Mouse (Mus musculus): Measurements from ENCODE around the gene Utp4. TPM values are rescaled to one million over a fixed set of nuclear protein-coding genes. Genes with fewer than 3 reads are reported as not detected.

The Utp4 gene
- 26.1 and 27.7 TPM in 2 replicates for polyA plus RNA-seq (2015; fragmentation: Nextera tagmentation; extraction: Ambion mirVana)

DNA sequence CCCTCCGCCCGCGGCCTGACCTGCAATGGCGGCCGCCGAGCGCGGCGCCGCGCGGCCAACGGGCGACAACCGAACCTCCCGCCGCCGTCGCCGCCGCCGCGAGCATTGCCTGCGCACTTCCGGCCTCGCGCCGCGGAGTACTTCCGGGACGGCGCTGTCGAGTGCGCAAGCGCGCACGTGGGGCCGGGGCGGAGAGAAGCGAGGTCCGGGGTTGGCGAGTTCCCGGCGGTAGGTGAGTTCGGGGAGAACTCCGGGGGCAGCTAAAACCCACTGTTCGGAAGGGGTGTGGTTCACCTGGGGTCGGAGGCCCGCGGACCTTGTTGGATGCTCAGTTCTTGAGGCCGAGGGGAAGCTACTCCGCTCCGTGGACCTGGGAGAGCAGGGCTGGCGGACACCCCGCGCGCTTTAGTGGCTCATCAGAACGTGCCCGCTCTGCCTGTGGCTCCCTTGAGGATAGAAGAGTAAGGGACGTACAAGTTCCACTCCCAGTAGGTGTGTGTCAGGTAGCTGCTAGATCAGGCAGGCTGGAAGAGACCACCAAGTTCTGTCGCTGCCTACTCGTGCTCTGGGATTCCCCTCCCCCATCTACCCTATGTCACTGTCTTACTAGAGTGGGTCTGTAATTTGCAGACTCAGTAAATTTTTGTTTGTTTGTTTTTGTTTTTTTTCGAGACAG lies at the start of gene Utp4:
Gene Utp4, plus strand, starts transcription at position 156 of the 676 bp plus-strand sequence.
- H3K4me2 ChIP-seq (ENCODE audit: low read depth, low read length) = peak within 1 kb of the TSS; percentile 90
- H3K4me1 ChIP-seq (ENCODE audit: control insufficient read depth, low read depth, low read length) = peaks cover 15% of the 10 kb centered on the region
- H3K9me3 ChIP-seq (replicated peaks; ENCODE audit: control insufficient read depth, low read length) = no peaks in the 10 kb centered on the region
- H3K36me3 ChIP-seq (ENCODE audit: control insufficient read depth, insufficient read depth) = peaks cover 7% of the 10 kb centered on the region
- peak within 1 kb of the TSS; percentile 86 for H3K27ac ChIP-seq (ENCODE audit: low read length)
- ATAC-seq (ENCODE audit: low read depth) = peak; percentile 94
- peak within 1 kb of the TSS; percentile 80 for H3K4me3 ChIP-seq (ENCODE audit: low read depth, low read length)
- H3K9ac ChIP-seq (ENCODE audit: low read depth, low read length) = peak within 1 kb of the TSS; percentile 91
- no peaks in the 10 kb centered on the region for H3K27me3 ChIP-seq (ENCODE audit: control insufficient read depth, insufficient read depth, low read depth, low read length)
- under 1% methylated on average over 55 of the region's 63 CpGs for WGBS (ENCODE audit: insufficient replicate concordance)

DNA sequence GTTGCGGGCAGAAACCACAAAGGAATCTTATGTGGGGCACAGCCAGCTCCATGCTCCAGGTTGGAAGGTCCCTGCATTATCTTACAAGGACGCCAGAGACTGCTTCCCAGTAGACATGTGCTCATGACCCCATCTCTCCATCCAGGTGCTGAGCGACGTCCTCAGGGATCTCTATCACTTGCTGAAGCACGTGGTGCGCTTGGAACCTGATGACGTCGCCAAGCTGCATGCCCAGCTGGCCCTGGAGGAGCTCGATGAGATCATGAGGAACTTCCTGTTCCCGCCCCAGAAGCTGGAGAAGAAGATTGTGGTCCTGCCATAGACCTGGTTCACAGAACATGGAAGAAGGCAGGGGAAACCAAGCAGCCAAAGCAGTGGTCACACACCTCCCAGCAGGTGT lies 43.4 kb upstream of the Utp4 start:
- H3K4me3 ChIP-seq (ENCODE audit: low read depth, low read length) = no peak overlapping the region
- no peaks in the 10 kb centered on the region; the same call in 1 of the 2 replicates for H3K4me1 ChIP-seq (ENCODE audit: control insufficient read depth, low read depth, low read length)
- H3K36me3 ChIP-seq (ENCODE audit: control insufficient read depth, insufficient read depth) = no peaks in the 10 kb centered on the region
- H3K4me2 ChIP-seq (ENCODE audit: low read depth, low read length) = no peak overlapping the region
- 59% methylated on average over 10 of the region's 10 CpGs for WGBS (ENCODE audit: insufficient replicate concordance)
- H3K9ac ChIP-seq (ENCODE audit: low read depth, low read length) = no peak overlapping the region
- no peaks in the 10 kb centered on the region for H3K9me3 ChIP-seq (replicated peaks; ENCODE audit: control insufficient read depth, low read length)
- ATAC-seq (ENCODE audit: low read depth) = no peak
- H3K27me3 ChIP-seq (ENCODE audit: control insufficient read depth, insufficient read depth, low read depth, low read length) = no peaks in the 10 kb centered on the region
- H3K27ac ChIP-seq (ENCODE audit: low read length) = no peak overlapping the region

DNA sequence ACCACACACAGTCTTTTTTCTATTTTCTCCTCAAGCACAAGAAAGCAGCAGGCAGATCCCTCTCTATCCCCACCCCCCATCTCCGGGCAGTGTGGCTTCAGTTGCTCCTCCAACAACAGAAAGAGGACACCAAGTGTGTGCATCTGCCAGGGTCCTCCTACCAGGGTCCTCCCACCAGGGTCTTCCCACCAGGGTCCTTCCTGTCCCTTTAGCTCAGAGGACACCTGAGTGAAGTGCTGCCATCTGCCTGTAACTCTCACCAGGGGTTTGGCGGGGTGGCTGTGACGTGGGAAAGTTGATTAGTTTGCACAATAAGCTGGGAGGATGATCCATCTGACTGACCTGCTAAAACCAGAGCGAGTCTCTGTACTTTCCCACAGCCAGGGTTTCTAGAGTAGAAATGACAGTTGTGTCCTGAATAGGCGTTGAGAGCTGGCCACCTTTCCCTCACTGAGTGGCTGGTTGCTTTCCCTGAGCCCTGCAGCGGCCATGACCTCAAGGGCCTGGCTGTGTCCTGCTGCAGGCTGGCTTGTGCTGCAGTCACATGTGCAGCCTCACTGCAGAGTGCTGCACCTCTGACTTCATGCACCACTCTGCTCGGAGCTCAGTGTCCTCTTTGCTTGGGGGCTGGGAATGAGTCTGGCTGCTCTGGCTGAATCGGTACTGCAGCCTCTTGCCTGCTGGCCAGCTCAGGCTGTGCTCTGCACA lies 38.7 kb upstream of the Utp4 start:
- Histone ChIP-seq H3K9me3 (replicated peaks; ENCODE audit: control insufficient read depth, low read length) (no peaks in the 10 kb centered on the region), H3K27ac (ENCODE audit: low read length) (no peak overlapping the region), H3K27me3 (ENCODE audit: control insufficient read depth, insufficient read depth, low read depth, low read length) (no peaks in the 10 kb centered on the region), H3K4me3 (ENCODE audit: low read depth, low read length) (no peak overlapping the region), H3K4me2 (ENCODE audit: low read depth, low read length) (no peak overlapping the region), H3K36me3 (ENCODE audit: control insufficient read depth, insufficient read depth) (no peaks in the 10 kb centered on the region), H3K4me1 (ENCODE audit: control insufficient read depth, low read depth, low read length) (no peaks in the 10 kb centered on the region; the same call in 1 of the 2 replicates), H3K9ac (ENCODE audit: low read depth, low read length) (no peak overlapping the region)
- 0 out of 2 replicates have a peak, but pooled peaks have one; percentile 19 for ATAC-seq (ENCODE audit: low read depth)
- 40% methylated on average over 8 of the region's 8 CpGs for WGBS (ENCODE audit: insufficient replicate concordance)

DNA sequence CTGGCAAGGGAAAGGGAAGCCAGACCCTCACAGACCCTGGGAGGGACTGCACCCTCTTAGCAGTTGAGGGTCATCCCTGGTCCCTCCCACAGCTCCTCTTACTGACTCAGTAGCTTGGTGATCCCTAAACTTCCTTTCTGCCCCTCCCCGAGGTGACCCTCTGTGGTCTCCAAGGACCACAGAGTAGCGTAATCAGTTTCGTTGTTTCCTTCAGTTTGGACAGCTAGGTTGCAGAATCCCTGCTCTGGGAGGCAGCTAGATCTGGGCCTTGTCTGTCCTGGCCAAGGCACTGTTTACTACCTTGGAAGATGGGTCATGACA lies 38.2 kb upstream of the Utp4 start:
- H3K4me2 ChIP-seq (ENCODE audit: low read depth, low read length) = no peak overlapping the region
- WGBS (ENCODE audit: insufficient replicate concordance) = 43% methylated on average over 3 of the region's 3 CpGs
- no peaks in the 10 kb centered on the region for H3K9me3 ChIP-seq (replicated peaks; ENCODE audit: control insufficient read depth, low read length)
- no peak overlapping the region for H3K4me3 ChIP-seq (ENCODE audit: low read depth, low read length)
- H3K27ac ChIP-seq (ENCODE audit: low read length) = no peak overlapping the region
- no peaks in the 10 kb centered on the region for H3K27me3 ChIP-seq (ENCODE audit: control insufficient read depth, insufficient read depth, low read depth, low read length)
- H3K36me3 ChIP-seq (ENCODE audit: control insufficient read depth, insufficient read depth) = no peaks in the 10 kb centered on the region
- H3K4me1 ChIP-seq (ENCODE audit: control insufficient read depth, low read depth, low read length) = no peaks in the 10 kb centered on the region; the same call in 1 of the 2 replicates
- no peak for ATAC-seq (ENCODE audit: low read depth)
- no peak overlapping the region for H3K9ac ChIP-seq (ENCODE audit: low read depth, low read length)

DNA sequence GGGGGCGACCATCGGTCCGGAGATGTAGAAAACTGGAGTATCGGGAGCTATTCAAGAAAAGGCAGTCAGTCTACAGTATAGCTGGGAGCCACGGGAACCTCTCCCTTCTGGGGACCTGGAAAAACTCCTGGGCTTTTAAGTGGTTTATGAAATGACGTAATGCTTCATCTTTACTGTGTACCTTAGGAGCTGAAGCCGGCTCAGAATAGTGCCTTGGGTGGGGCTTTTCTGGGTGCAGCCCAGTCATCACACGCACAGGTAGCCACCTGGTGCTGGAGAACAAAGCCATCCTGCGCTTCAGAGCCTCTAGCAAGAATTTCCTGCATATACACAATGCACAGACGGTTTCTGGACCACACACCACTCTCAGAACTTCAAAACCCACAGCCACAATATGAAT lies 30.6 kb upstream of the Utp4 start:
- Histone ChIP-seq H3K4me2 (ENCODE audit: low read depth, low read length) (no peak overlapping the region), H3K4me1 (ENCODE audit: control insufficient read depth, low read depth, low read length) (no peaks in the 10 kb centered on the region), H3K4me3 (ENCODE audit: low read depth, low read length) (no peak overlapping the region), H3K9me3 (replicated peaks; ENCODE audit: control insufficient read depth, low read length) (no peaks in the 10 kb centered on the region), H3K27ac (ENCODE audit: low read length) (no peak overlapping the region), H3K36me3 (ENCODE audit: control insufficient read depth, insufficient read depth) (no peaks in the 10 kb centered on the region), H3K27me3 (ENCODE audit: control insufficient read depth, insufficient read depth, low read depth, low read length) (no peaks in the 10 kb centered on the region), H3K9ac (ENCODE audit: low read depth, low read length) (no peak overlapping the region)
- ATAC-seq (ENCODE audit: low read depth) = no peak
- WGBS (ENCODE audit: insufficient replicate concordance) = 73% methylated on average over 10 of the region's 10 CpGs

DNA sequence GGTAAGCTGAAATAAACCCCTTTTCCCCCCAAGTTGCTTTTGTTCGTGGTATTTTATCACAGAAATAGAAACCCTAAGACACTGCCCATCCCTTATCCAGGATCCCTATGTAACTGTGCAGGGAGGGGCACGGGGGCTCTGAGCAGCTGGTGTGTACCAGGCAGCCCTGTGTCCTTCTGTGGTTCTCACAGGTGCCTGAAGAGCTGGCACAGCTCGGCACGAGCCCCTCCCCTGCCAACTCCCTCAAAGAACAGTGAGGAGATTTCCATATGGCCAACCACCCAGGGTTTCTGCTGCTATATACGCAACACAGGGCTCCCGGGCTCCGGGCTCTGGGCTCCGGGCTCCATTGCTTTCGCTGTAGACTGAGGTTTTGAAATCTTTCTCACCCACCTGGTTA lies 28.1 kb upstream of the Utp4 start:
- Histone ChIP-seq H3K9ac (ENCODE audit: low read depth, low read length) (no peak overlapping the region), H3K4me1 (ENCODE audit: control insufficient read depth, low read depth, low read length) (no peaks in the 10 kb centered on the region), H3K4me2 (ENCODE audit: low read depth, low read length) (no peak overlapping the region), H3K36me3 (ENCODE audit: control insufficient read depth, insufficient read depth) (no peaks in the 10 kb centered on the region), H3K27ac (ENCODE audit: low read length) (no peak overlapping the region), H3K9me3 (replicated peaks; ENCODE audit: control insufficient read depth, low read length) (no peaks in the 10 kb centered on the region), H3K27me3 (ENCODE audit: control insufficient read depth, insufficient read depth, low read depth, low read length) (peaks cover 22% of the 10 kb centered on the region), H3K4me3 (ENCODE audit: low read depth, low read length) (no peak overlapping the region)
- ATAC-seq (ENCODE audit: low read depth) = no peak
- 64% methylated on average over 9 of the region's 9 CpGs for WGBS (ENCODE audit: insufficient replicate concordance)

DNA sequence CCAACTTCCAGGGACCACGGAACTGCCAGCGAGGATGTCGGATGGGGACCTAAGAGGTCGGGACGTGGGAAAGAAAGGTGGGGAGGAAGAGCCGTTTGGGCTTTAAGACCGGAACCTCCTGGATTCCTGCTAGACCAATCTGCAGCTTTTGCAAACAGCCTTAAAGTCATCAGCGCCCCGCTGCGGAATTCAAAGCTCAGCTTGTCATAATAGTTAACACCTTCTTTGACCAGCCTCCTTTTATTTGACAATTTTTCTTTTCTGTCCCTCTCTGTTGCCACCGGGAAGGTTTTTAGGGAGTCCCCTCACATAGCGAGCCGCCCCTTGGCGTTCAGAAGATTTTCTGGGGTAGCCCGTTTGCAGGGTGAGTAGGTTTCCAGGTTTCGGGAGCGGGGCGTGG lies 23.4 kb upstream of the Utp4 start, which contains the start of gene Has3:
Gene Has3, plus strand, starts transcription at position 192 of the 400 bp plus-strand sequence.
- Histone ChIP-seq H3K9ac (ENCODE audit: low read depth, low read length) (peak within 1 kb of the TSS; percentile 5; the same call in 1 of the 2 replicates), H3K36me3 (ENCODE audit: control insufficient read depth, insufficient read depth) (no peaks in the 10 kb centered on the region), H3K4me1 (ENCODE audit: control insufficient read depth, low read depth, low read length) (peaks cover 3% of the 10 kb centered on the region), H3K4me2 (ENCODE audit: low read depth, low read length) (peak within 1 kb of the TSS; percentile 70), H3K4me3 (ENCODE audit: low read depth, low read length) (peak within 1 kb of the TSS; percentile 51), H3K9me3 (replicated peaks; ENCODE audit: control insufficient read depth, low read length) (no peaks in the 10 kb centered on the region), H3K27ac (ENCODE audit: low read length) (no peak within 1 kb of the TSS), H3K27me3 (ENCODE audit: control insufficient read depth, insufficient read depth, low read depth, low read length) (peaks cover 54% of the 10 kb centered on the region)
- ATAC-seq (ENCODE audit: low read depth) = no peak
- WGBS (ENCODE audit: insufficient replicate concordance) = 3% methylated on average over 18 of the region's 18 CpGs

DNA sequence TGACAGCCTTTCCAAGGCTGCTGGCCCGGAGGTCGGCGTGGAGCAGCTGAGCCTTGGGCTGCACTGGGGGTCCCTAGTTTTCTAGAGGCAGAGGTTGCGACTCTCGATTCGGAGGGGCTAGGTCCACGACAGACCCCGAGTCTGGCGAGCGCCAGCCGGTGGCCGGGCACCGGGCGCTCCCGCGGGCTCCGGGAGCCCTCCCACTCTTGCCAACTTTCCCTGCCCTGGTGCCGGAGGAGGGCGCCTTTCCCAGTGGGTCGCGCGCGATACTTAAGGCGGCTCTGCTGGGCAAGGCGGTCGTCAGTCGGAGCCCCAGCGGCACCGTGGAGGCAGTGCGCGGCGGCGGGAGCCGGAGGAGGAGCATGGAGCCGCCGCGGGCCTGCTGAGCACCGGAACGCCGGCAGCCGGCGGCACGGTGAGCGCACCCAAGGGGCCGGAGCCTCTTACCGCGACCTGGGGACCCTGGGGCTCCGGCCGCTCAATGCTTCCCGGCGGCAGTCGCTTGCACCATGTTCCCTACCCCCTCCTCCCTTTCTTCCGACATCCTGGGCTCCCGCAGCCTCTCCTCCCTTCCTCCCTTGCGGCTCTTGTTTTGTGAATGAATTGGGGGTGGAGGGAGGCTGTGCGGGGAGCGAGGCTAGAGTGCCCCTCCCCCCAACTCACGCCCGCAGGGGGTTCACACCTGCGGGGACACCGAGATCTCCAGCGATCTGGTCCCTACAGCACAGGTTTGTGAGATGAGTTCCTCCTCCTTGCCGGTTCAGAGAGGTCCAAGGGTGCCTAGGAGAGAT lies 22.7 kb upstream of the Utp4 start:
- H3K4me3 ChIP-seq (ENCODE audit: low read depth, low read length) = peak overlapping the region; percentile 51
- peaks cover 3% of the 10 kb centered on the region for H3K4me1 ChIP-seq (ENCODE audit: control insufficient read depth, low read depth, low read length)
- H3K9me3 ChIP-seq (replicated peaks; ENCODE audit: control insufficient read depth, low read length) = no peaks in the 10 kb centered on the region
- peak overlapping the region; percentile 5; the same call in 1 of the 2 replicates for H3K9ac ChIP-seq (ENCODE audit: low read depth, low read length)
- no peak overlapping the region for H3K27ac ChIP-seq (ENCODE audit: low read length)
- H3K27me3 ChIP-seq (ENCODE audit: control insufficient read depth, insufficient read depth, low read depth, low read length) = peaks cover 54% of the 10 kb centered on the region
- H3K4me2 ChIP-seq (ENCODE audit: low read depth, low read length) = peak overlapping the region; percentile 70
- 1% methylated on average over 62 of the region's 63 CpGs for WGBS (ENCODE audit: insufficient replicate concordance)
- no peak for ATAC-seq (ENCODE audit: low read depth)
- no peaks in the 10 kb centered on the region for H3K36me3 ChIP-seq (ENCODE audit: control insufficient read depth, insufficient read depth)

All from liver, embryonic 16.5 days (tissue).